9 mouse cellular contexts compared by ENCODE assay signal in genomic region chr9:62456015-62456414, GRCm38 (mm10).
DNase-seq lines count a peak whose midpoint lies in the region; ATAC-seq and TF ChIP-seq lines count a peak whose summit lies in the region.
"Had no signal": no experiment of that assay in that cellular context is flagged by ENCODE, and none has a peak within 500 bp of the region (broad histone marks: within the 10 kb centered on the region; RNA-seq: fewer than 3 reads in every experiment).

No protein-coding gene starts in this region.

- no peaks in the 10 kb centered on the region for H3K27me3 ChIP-seq in heart, embryonic 13.5 days (replicated peaks)

- no peaks in the 10 kb centered on the region for H3K36me3 ChIP-seq in heart, embryonic 13.5 days
- H3K36me3 ChIP-seq: G1E had no signal

- no peaks in the 10 kb centered on the region for H3K9me3 ChIP-seq in heart, embryonic 13.5 days
- H3K9me3 ChIP-seq: G1E had no signal

- no peak overlapping the region for H3K4me3 ChIP-seq in layer of hippocampus, adult 2 months
- H3K4me3 ChIP-seq in heart, embryonic 13.5 days, result no peak overlapping the region

- WGBS in heart, embryonic 13.5 days, result 6% methylated on average over 5 of the region's 5 CpGs

- peak overlapping the region; percentile 42 for H3K4me2 ChIP-seq in heart, embryonic 13.5 days

- ATAC-seq in heart, embryonic 13.5 days (ENCODE audit: extremely low read depth, insufficient number of reproducible peaks, low FRiP score, low TSS enrichment), result peak; percentile 27; the same call in 1 of the 2 replicates

- peak overlapping the region; percentile 68 for H3K27ac ChIP-seq in layer of hippocampus, adult 2 months
- H3K27ac ChIP-seq in heart, embryonic 13.5 days (replicated peaks), result peak overlapping the region; percentile 93

- DNase-seq in layer of hippocampus, adult 2 months (ENCODE audit: low spot score in 2 of 2), result peak; percentile 38 to 53
- no peak for DNase-seq in layer of hippocampus, postnatal 36 days
- peak; percentile 63 to 70 for DNase-seq in cerebellum, postnatal 36 days
- peak; percentile 93 for DNase-seq in kidney, postnatal 14 days
- peak; percentile 92 for DNase-seq in lung, postnatal 25 days (ENCODE audit: low spot score)
- peak; percentile 54 for DNase-seq in urinary bladder, adult 2 months (ENCODE audit: low spot score)
- DNase-seq in natural killer cell, adult 2 months (ENCODE audit: low spot score in 2 of 2), result no peak

- H3K9ac ChIP-seq in heart, embryonic 13.5 days, result peak overlapping the region; percentile 53

- peaks cover 61% of the 10 kb centered on the region for H3K4me1 ChIP-seq in heart, embryonic 13.5 days

- TF ChIP-seq CTCF in layer of hippocampus, adult 2 months (conservative IDR thresholded peaks at IDR 0.05), result no peak

Comparison
In these comparisons a context has a peak if more than half of its experiments do, and no peak if none do; other contexts are left out.
1. DNase-seq: peak in layer of hippocampus, adult 2 months (2 of 2), cerebellum, postnatal 36 days (2 of 2), kidney, postnatal 14 days (single experiment), lung, postnatal 25 days (single experiment) and urinary bladder, adult 2 months (single experiment); none in layer of hippocampus, postnatal 36 days (0 of 2) and natural killer cell, adult 2 months (0 of 2).